Mouse (Mus musculus) layer of hippocampus, postnatal 10 days (tissue): ENCODE results near the gene Mast1. TPM values are rescaled to one million over a fixed set of nuclear protein-coding genes. Genes with fewer than 3 reads are reported as not detected.

Experiments
- DNase-seq, 2 experiments: peaks; one replicate each; pipeline ENCODE4 v3.0.0; 2021; ENCODE audit warnings: low spot score in 2 of 2
- microRNA-seq, 2 experiments: library from miRNA; unstranded; fragments of <30 nt; microRNA quantifications; one replicate each; pipeline ENCODE4 v1.2.0; 2021
- total RNA-seq, 2 experiments: library from RNA; stranded (reverse); gene quantifications; 2 replicates each; pipeline ENCODE4 v1.2.3; 2021

Mast1 gene
- total RNA-seq, 2 experiments from 2014 or later, result 162 to 169 TPM

DNA sequence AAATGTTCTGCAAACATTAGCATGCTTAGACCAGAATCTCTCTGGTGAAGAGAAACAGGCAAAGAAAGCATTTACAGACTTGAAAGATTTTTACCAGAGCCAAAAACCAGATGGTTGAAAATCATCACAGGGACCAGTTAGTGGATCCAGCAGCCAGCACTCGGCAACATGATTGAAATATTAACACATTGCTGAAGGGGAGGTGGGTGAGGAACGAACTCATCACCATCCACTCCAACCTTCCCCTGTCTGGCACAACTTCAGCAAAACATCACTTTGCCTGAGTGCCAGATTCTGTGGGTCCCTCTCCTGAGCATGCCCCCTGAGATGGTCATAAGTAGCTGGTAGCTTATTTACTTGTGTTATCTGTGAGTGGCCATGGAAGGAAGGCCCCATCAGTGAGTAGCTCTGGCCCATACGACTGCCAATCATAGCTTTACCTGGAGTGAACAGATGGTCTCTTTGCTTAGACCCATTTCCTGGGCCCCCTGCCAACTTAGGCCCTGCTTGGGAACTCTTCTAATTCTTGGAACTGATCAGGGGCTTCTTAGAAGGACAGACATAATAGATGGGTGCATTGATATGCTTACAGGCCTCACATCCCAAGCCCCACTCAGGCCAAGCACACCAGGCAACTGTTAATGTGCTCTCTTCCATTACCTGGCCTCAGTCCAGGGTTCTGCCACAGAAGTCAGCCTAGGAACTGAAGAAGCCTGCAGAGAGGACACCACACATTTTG lies 59.7 kb downstream of the Mast1 start:
- DNase-seq, result peak in 1 of 2 experiments; percentile 30

GRCm38 (mm10) chr8:84874339-84874738 lies 62.8 kb downstream of the Mast1 start:
- DNase-seq, result no peak

- DNase-seq, result no peak
Observed at GRCm38 (mm10) chr8:84873016-84873415, 64.1 kb downstream of the Mast1 start.

GRCm38 (mm10) chr8:84872309-84872965 lies 64.7 kb downstream of the Mast1 start:
- peak; percentile 29 to 33 for DNase-seq

- peak; percentile 73 to 80 for DNase-seq
Observed at GRCm38 (mm10) chr8:84871376-84872308, 65.5 kb downstream of the Mast1 start, which contains the start of gene Syce2. Gene Syce2, plus strand, starts transcription at chr8:84872111.

Small RNA genes within 50 kb of the gene (microRNA-seq; reads per million reads assigned to microRNA genes)
- 2.7 to 8.7 reads per million in 2 experiments for gene Gm24197
- gene Mir7069, result 9.6 to 11.8 reads per million in 2 experiments

Other genes with a start within 250 kb of the Mast1 start
- 10 to 100 TPM; 73.7 to 75.3 TPM for gene Nacc1, start 249.5 kb downstream of the Mast1 start, total RNA-seq
- gene Lyl1, start 235.9 kb downstream of the Mast1 start, total RNA-seq, result 1 to 10 TPM; 4.0 to 5.4 TPM
- gene G430095P16Rik, start 214.4 kb downstream of the Mast1 start, total RNA-seq, result not detected
- 100 to 1,000 TPM; 607 to 678 TPM for gene Nfix, start 137.0 kb downstream of the Mast1 start, total RNA-seq
- 1 to 10 TPM; 6.7 to 7.4 TPM for gene Dand5, start 114.5 kb downstream of the Mast1 start, total RNA-seq
- 10 to 100 TPM; 18.6 to 19.8 TPM for gene Gadd45gip1, start 105.8 kb downstream of the Mast1 start, total RNA-seq
- 10 to 100 TPM; 55.5 to 64.9 TPM for gene Rad23a, start 96.7 kb downstream of the Mast1 start, total RNA-seq
- gene Calr, start 90.4 kb downstream of the Mast1 start, total RNA-seq, result 100 to 1,000 TPM; 444 to 464 TPM
- gene Farsa, start 80.4 kb downstream of the Mast1 start, total RNA-seq, result 10 to 100 TPM; 63.2 to 65.0 TPM
- 10 to 100 TPM; 33.5 to 39.1 TPM for gene Syce2, start 65.2 kb downstream of the Mast1 start, total RNA-seq
- gene Gcdh, start 43.4 kb downstream of the Mast1 start, total RNA-seq, result 10 to 100 TPM; 31.5 to 33.0 TPM
- not detected for gene Klf1, start 35.4 kb downstream of the Mast1 start, total RNA-seq
- 1 to 10 TPM; 4.2 to 5.2 TPM for gene Dnase2a, start 28.8 kb downstream of the Mast1 start, total RNA-seq
- 1 to 10 TPM; 3.1 to 3.6 TPM for gene Rtbdn, start 9.6 kb upstream of the Mast1 start, total RNA-seq
- gene Gm49661, start 32.1 kb upstream of the Mast1 start, total RNA-seq, result not detected
- gene Prdx2, start 32.2 kb upstream of the Mast1 start, total RNA-seq, result 100 to 1,000 TPM; 492 to 505 TPM
- 10 to 100 TPM; 36.8 to 44.3 TPM for gene Rnaseh2a, start 32.4 kb upstream of the Mast1 start, total RNA-seq
- 10 to 100 TPM; 33.7 to 34.2 TPM for gene Junb, start 41.4 kb upstream of the Mast1 start, total RNA-seq
- 10 to 100 TPM; 14.5 to 15.1 TPM for gene Hook2, start 53.2 kb upstream of the Mast1 start, total RNA-seq
- not detected for gene Best2, start 77.2 kb upstream of the Mast1 start, total RNA-seq
- 100 to 1,000 TPM; 110 to 119 TPM for gene Asna1, start 87.9 kb upstream of the Mast1 start, total RNA-seq
- gene Trir, start 89.5 kb upstream of the Mast1 start, total RNA-seq, result 100 to 1,000 TPM; 151 to 155 TPM
- gene Tnpo2, start 99.6 kb upstream of the Mast1 start, total RNA-seq, result 100 to 1,000 TPM; 125 to 160 TPM
- 10 to 100 TPM; 55.4 to 64.6 TPM for gene Fbxw9, start 122.7 kb upstream of the Mast1 start, total RNA-seq
- not detected for gene Gm5741, start 130.6 kb upstream of the Mast1 start, total RNA-seq
- gene Dhps, start 134.4 kb upstream of the Mast1 start, total RNA-seq, result 10 to 100 TPM; 59.9 to 72.1 TPM
- gene Wdr83os, start 143.4 kb upstream of the Mast1 start, total RNA-seq, result 10 to 100 TPM; 60.8 to 61.8 TPM
- 10 to 100 TPM; 26.5 to 30.8 TPM for gene Wdr83, start 143.9 kb upstream of the Mast1 start, total RNA-seq
- gene Man2b1, start 145.9 kb upstream of the Mast1 start, total RNA-seq, result 10 to 100 TPM; 32.7 to 40.1 TPM
- gene Zfp791, start 185.7 kb upstream of the Mast1 start, total RNA-seq, result 1 to 10 TPM; 5.1 to 5.3 TPM
- gene Cks1brt, start 214.6 kb upstream of the Mast1 start, total RNA-seq, result not detected